Comparison of ENCODE assay signal across 50 mouse cellular contexts in the genomic region with DNA sequence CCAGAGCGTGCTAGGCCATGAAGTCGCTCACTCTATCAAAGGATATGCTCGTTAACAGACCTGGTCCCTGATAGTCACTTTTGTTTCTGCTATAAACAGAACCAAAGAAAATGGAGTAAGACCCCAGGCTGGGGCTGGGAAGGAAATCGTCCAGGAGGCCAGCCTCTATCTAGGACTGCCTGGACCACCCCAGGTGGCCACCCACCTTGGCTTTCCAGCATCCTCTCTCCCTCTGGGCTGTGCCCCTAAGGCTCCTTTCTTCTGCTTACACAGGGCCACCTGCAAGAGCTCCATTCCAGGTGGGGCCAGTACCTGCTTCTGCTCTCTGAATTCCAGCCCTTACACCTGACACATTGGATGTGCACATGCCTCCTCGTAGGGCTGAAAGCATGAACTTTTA. TPM values are rescaled to one million over a fixed set of nuclear protein-coding genes. Genes with fewer than 3 reads are reported as not detected.
"Had no signal": no experiment of that assay in that cellular context is flagged by ENCODE, and none has a peak within 500 bp of the region (broad histone marks: within the 10 kb centered on the region; RNA-seq: fewer than 3 reads in every experiment).

No protein-coding gene starts in this region.

- H3K4me2 ChIP-seq: heart, embryonic 11.5 days; heart, embryonic 12.5 days; heart, embryonic 13.5 days; heart, embryonic 15.5 days; hindbrain, embryonic 12.5 days; hindbrain, embryonic 13.5 days; hindbrain, embryonic 14.5 days; hindbrain, embryonic 15.5 days; intestine, embryonic 15.5 days; kidney, embryonic 15.5 days had no signal

- DNase-seq: heart, postnatal 14 days; heart, postnatal 36 days; heart, postnatal 4 days; kidney, adult 11 months; kidney, adult 18-20 months; kidney, adult 2 months; kidney, adult 8-10 months; kidney, adult 9 months; kidney, postnatal 10 days; kidney, postnatal 14 days; kidney, postnatal 25 days; kidney, postnatal 36 days; kidney, postnatal 4 days; layer of hippocampus, adult 9-11 months had no signal

- H3K4me1 ChIP-seq: heart, embryonic 15.5 days; intestine, embryonic 15.5 days; kidney, embryonic 15.5 days had no signal

- H3K27ac ChIP-seq: heart, embryonic 10.5 days; heart, embryonic 13.5 days; heart, embryonic 15.5 days; hindbrain, embryonic 10.5 days; hindbrain, embryonic 12.5 days; hindbrain, embryonic 13.5 days; hindbrain, embryonic 14.5 days; hindbrain, embryonic 15.5 days; hindbrain, postnatal 0 days; intestine, embryonic 15.5 days; kidney, embryonic 15.5 days; kidney, postnatal 0 days; layer of hippocampus, adult 2 months had no signal

- H3K9me3 ChIP-seq: heart, embryonic 10.5 days; heart, embryonic 12.5 days; heart, embryonic 13.5 days; heart, embryonic 15.5 days; hindbrain, embryonic 10.5 days; hindbrain, embryonic 12.5 days; hindbrain, embryonic 13.5 days; hindbrain, embryonic 15.5 days; intestine, embryonic 15.5 days; kidney, embryonic 15.5 days had no signal

- H3K27me3 ChIP-seq: heart, embryonic 12.5 days; hindbrain, embryonic 12.5 days; hindbrain, embryonic 15.5 days; intestine, embryonic 15.5 days had no signal

- ATAC-seq: hindbrain, embryonic 16.5 days; hindbrain, postnatal 0 days; intestine, embryonic 15.5 days; intestine, embryonic 16.5 days; intestine, postnatal 0 days had no signal

- H3K9ac ChIP-seq: heart, embryonic 12.5 days; heart, embryonic 13.5 days; heart, embryonic 15.5 days; hindbrain, embryonic 12.5 days; hindbrain, embryonic 13.5 days; hindbrain, embryonic 14.5 days; hindbrain, embryonic 15.5 days; intestine, embryonic 15.5 days; kidney, embryonic 15.5 days had no signal

- H3K4me3 ChIP-seq: heart, embryonic 10.5 days; heart, embryonic 12.5 days; heart, embryonic 13.5 days; heart, embryonic 15.5 days; hindbrain, embryonic 10.5 days; hindbrain, embryonic 12.5 days; hindbrain, embryonic 13.5 days; hindbrain, embryonic 15.5 days; intestine, embryonic 15.5 days; kidney, embryonic 15.5 days; layer of hippocampus, adult 2 months had no signal

RNA-seq across cellular contexts. Expression of a gene that starts 14.6 kb away (rescaled TPM):
- total RNA-seq: heart, postnatal 14 days; heart, postnatal 25 days; heart, postnatal 36 days; heart, postnatal 4 days; hematopoietic stem cell, adult 5-6 weeks; hindbrain, postnatal 0 days; layer of hippocampus, adult 18-20 months; layer of hippocampus, postnatal 10 days; layer of hippocampus, postnatal 36 days; left cerebral cortex, adult 18-20 months had no signal
- polyA plus RNA-seq: heart, embryonic 10.5 days; heart, embryonic 11.5 days; heart, embryonic 12.5 days; heart, embryonic 13.5 days; heart, embryonic 14.5 days; heart, embryonic 15.5 days; heart, embryonic 16.5 days; heart, postnatal 0 days; hindbrain, embryonic 12.5 days; hindbrain, embryonic 13.5 days; hindbrain, embryonic 14.5 days; hindbrain, embryonic 15.5 days; hindbrain, embryonic 16.5 days; hindbrain, postnatal 0 days; inflammation-experienced regulatory T-cells, adult 6 months; intestine, embryonic 14.5 days; intestine, embryonic 15.5 days; intestine, embryonic 16.5 days; intestine, postnatal 0 days; kidney, adult 2 months; kidney, embryonic 14.5 days; kidney, embryonic 15.5 days; kidney, embryonic 16.5 days; kidney, postnatal 0 days; large intestine, adult 2 months had no signal

RNA-seq across cellular contexts. Expression of a gene that starts 16.4 kb away (rescaled TPM):
- total RNA-seq: heart, postnatal 14 days; heart, postnatal 25 days; heart, postnatal 36 days; heart, postnatal 4 days; hindbrain, postnatal 0 days; left cerebral cortex, adult 18-20 months had no signal
- polyA plus RNA-seq: heart, embryonic 11.5 days; heart, embryonic 12.5 days; heart, embryonic 13.5 days; heart, embryonic 14.5 days; heart, embryonic 15.5 days; heart, postnatal 0 days; hindbrain, embryonic 12.5 days; hindbrain, embryonic 14.5 days; intestine, embryonic 16.5 days; intestine, postnatal 0 days had no signal

RNA-seq across cellular contexts. Expression of a gene that starts 26.6 kb away (rescaled TPM):
- total RNA-seq: heart, postnatal 14 days; heart, postnatal 25 days; heart, postnatal 36 days; heart, postnatal 4 days; hematopoietic stem cell, adult 5-6 weeks; hindbrain, postnatal 0 days; layer of hippocampus, adult 18-20 months; layer of hippocampus, adult 2 months; layer of hippocampus, adult 8-10 months; layer of hippocampus, postnatal 10 days; layer of hippocampus, postnatal 25 days; layer of hippocampus, postnatal 36 days; left cerebral cortex, adult 18-20 months had no signal
- polyA plus RNA-seq: heart, embryonic 10.5 days; heart, embryonic 11.5 days; heart, embryonic 12.5 days; heart, embryonic 13.5 days; heart, embryonic 14.5 days; heart, embryonic 15.5 days; heart, embryonic 16.5 days; heart, postnatal 0 days; hindbrain, embryonic 10.5 days; hindbrain, embryonic 11.5 days; hindbrain, embryonic 12.5 days; hindbrain, embryonic 13.5 days; hindbrain, embryonic 14.5 days; hindbrain, embryonic 15.5 days; hindbrain, embryonic 16.5 days; hindbrain, postnatal 0 days; inflammation-experienced regulatory T-cells, adult 6 months; intestine, embryonic 14.5 days; intestine, embryonic 15.5 days; intestine, embryonic 16.5 days; intestine, postnatal 0 days; kidney, adult 2 months; kidney, embryonic 14.5 days; kidney, embryonic 15.5 days; kidney, embryonic 16.5 days; kidney, postnatal 0 days; large intestine, adult 2 months had no signal

RNA-seq across cellular contexts. Expression of a gene that starts 38.0 kb away (rescaled TPM):
- total RNA-seq: heart, postnatal 14 days; heart, postnatal 25 days; heart, postnatal 36 days; heart, postnatal 4 days; hematopoietic stem cell, adult 5-6 weeks; hindbrain, postnatal 0 days; layer of hippocampus, adult 18-20 months; layer of hippocampus, adult 2 months; layer of hippocampus, adult 8-10 months; layer of hippocampus, postnatal 10 days; layer of hippocampus, postnatal 14 days; layer of hippocampus, postnatal 25 days; layer of hippocampus, postnatal 36 days; left cerebral cortex, adult 18-20 months had no signal
- polyA plus RNA-seq: heart, embryonic 10.5 days; heart, embryonic 11.5 days; heart, embryonic 12.5 days; heart, embryonic 13.5 days; heart, embryonic 14.5 days; heart, embryonic 15.5 days; heart, embryonic 16.5 days; heart, postnatal 0 days; hindbrain, embryonic 10.5 days; hindbrain, embryonic 11.5 days; hindbrain, embryonic 12.5 days; hindbrain, embryonic 13.5 days; hindbrain, embryonic 14.5 days; hindbrain, embryonic 15.5 days; hindbrain, embryonic 16.5 days; hindbrain, postnatal 0 days; inflammation-experienced regulatory T-cells, adult 6 months; intestine, embryonic 14.5 days; intestine, embryonic 15.5 days; intestine, embryonic 16.5 days; intestine, postnatal 0 days; kidney, adult 2 months; kidney, embryonic 14.5 days; kidney, embryonic 15.5 days; kidney, embryonic 16.5 days; kidney, postnatal 0 days; large intestine, adult 2 months had no signal
